Mouse (Mus musculus) CD4-positive, CD25-positive, alpha-beta regulatory T cell, adult 4 months (primary cell): ENCODE results near the gene Spem2. TPM values are rescaled to one million over a fixed set of nuclear protein-coding genes. Genes with fewer than 3 reads are reported as not detected.

Experiments used
- ATAC-seq: one replicate; pipeline ENCODE4 v1.8.0; 2017
- polyA plus RNA-seq, 2 experiments: library from polyadenylated mRNA; unstranded; fragments of 100-300 nt; shearing (Covaris generic); gene quantifications; one replicate each; pipeline ENCODE4 v1.2.1; 2017

Gene Spem2
- polyA plus RNA-seq, 2 experiments from 2014 or later: not detected

GRCm38 (mm10) chr11:69797924-69798323 is 20.3 kb downstream of the Spem2 start:
- no peak for ATAC-seq

GRCm38 (mm10) chr11:69795983-69796435 is 22.3 kb downstream of the Spem2 start:
- ATAC-seq: no peak

- peak; percentile 100 for ATAC-seq
These were observed 22.9 kb downstream of the Spem2 start, which contains the start of gene Chrnb1 for GRCm38 (mm10) chr11:69795168-69795982. Gene Chrnb1 (minus strand): TSS chr11:69795943.

DNA sequence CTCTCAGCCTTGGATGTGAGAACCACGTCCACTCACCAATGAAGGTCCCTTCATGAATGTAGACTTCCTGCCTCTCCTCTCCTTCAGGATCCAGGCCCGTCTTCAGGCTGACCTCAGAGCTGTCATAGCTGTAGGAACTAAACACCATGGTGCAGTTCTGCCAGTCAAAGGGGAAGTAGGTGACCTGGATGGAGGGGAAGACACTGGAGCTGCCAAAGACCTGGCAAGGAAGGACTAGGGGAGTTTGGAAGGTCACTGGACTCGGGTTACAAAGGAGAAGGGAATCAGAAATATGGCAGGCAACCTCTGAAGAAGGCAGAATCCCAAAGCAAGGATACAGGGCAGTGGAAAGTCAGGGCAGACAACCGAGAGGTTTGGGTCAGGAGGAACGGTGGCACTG is 24.8 kb downstream of the Spem2 start:
- ATAC-seq: no peak

DNA sequence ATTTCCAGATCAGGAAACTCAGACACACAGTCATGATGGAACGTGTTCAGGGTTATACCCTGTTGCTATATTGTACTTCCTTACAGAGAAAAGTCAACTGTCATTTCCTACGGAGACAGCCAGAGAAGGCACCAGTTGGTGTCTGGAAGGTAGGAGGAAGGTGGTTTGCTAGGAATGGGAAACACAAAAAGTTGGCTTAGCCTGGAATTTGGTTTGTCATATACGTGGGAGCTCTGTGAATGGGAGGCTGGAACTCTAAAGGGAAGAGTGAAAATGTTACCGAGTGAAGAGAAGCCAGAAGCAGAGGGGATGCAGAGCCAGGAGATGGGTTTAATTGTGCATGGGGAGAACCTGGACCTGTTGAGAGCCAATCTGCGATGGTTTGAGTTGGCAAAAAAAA is 26.8 kb downstream of the Spem2 start:
- no peak for ATAC-seq

- no peak for ATAC-seq
These were observed 28.8 kb downstream of the Spem2 start for GRCm38 (mm10) chr11:69789431-69789830.

- no peak for ATAC-seq
These were observed 31.0 kb downstream of the Spem2 start for GRCm38 (mm10) chr11:69787306-69787705.

- no peak for ATAC-seq
These were observed 33.4 kb downstream of the Spem2 start for GRCm38 (mm10) chr11:69784793-69785272.

DNA sequence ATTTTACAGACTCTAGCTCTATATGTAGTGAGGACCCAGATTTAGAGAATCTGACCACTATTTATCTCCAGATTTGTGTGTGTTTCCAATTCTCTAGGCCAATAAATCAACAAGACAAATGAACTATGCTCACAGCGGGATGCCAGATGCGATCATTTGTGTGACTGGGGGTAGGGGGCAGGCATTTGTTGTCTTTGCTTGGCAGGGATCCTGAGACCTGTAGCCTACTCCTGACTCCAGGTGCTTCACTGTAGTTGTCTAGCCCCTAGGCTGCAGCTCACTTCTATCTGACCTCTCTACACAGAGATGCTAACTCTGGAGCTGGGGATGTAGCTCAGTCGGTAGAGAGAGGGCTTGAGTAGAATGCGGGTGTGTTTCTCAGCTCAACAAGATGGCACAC is 36.4 kb downstream of the Spem2 start:
- no peak for ATAC-seq

GRCm38 (mm10) chr11:69778985-69779384 is 39.3 kb downstream of the Spem2 start:
- ATAC-seq: no peak

DNA sequence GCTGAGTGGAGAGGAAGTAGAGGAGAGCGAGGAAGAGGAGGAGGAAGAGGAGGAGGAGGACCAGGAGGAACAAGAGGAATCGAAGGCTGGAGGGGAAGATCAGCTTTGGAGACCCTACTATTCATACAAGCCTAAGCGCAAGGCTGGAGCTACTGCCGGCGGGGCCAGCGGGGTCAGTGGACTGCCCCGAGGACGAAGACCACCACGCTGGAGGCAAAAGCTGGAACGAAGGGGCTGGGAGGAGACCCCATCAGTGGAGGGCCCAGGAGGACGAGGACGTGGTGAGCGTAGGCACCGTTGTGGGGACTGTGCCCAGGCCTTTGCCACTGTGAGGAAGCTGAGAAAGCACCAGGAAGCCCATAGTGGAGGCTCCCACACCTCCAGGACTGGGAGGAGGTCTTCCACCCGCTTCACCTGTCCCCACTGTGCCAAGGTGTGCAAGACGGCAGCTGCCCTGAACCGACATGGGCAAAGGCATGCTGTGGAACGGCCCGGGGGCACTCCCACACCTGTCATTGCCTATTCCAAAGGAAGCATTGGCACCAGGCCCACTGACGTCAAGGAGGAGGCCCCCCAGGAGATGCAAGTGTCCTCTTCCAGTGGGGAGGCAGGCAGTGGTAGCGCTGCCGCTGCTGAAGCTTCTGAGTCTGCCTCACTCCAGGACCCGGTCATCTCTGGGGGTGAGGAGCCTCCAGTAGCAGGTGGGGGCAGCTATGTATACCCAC is 39.8 kb downstream of the Spem2 start:
- ATAC-seq: no peak

GRCm38 (mm10) chr11:69777504-69778257 is 40.6 kb downstream of the Spem2 start:
- ATAC-seq: no peak

DNA sequence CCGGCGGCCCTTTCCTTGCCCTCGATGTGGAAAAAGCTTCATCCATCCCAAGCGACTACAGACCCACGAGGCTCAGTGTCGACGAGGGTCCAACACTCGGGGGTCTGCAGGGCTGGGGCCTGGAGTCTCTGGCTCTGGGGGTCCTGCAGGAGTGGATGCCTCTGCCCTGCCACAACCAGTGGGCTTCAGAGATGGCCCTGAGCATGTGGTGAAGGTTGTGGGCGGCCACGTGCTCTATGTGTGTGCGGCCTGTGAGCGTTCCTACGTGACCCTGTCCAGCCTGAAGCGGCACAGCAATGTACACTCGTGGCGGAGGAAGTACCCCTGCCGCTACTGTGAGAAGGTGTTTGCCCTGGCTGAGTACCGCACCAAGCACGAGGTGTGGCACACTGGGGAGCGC is 41.8 kb downstream of the Spem2 start:
- ATAC-seq: no peak

- ATAC-seq: no peak
These were observed 42.5 kb downstream of the Spem2 start for GRCm38 (mm10) chr11:69775716-69776115.

DNA sequence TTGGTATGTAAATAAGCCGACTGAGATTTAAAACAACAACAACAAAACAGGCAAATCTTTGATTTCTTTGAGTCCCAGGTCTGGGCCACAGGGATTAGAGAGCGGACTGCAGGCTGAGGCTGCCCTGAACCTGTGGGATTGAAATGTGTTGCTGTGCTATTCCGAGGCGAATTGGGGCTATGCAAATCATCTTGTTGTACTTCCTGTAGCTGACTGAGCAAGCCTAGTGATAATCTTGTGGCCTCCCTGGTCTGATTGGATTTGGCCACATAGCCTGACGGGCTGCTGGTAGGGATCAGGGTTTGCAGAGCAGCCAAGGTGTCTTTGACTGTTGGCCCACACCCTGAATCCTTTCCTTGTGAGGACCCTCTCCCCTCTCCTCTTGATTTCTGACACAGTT is 43.3 kb downstream of the Spem2 start:
- ATAC-seq: no peak

DNA sequence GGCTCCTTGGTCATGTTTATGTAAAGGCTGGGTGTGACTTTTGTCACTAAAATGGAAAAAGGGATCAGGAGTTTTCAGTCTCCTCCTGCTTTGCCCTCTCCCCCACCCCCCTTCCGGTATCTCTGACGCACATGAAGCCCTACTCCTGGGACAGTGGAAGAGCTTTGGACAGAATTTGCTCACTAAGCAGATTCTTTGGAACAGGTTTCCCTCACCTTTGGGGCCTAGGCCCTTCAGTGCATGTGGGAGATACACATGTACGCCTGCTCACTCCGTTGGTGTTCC is 50.7 kb downstream of the Spem2 start:
- ATAC-seq: no peak

- no peak for ATAC-seq
These were observed 51.2 kb downstream of the Spem2 start for GRCm38 (mm10) chr11:69766872-69767624.

Other genes starting within 250 kb of the Spem2 start
- gene Wrap53, start 238.2 kb downstream of the Spem2 start, polyA plus RNA-seq: 10 to 100 TPM; 23.0 to 31.9 TPM
- gene Trp53, start 238.1 kb downstream of the Spem2 start, polyA plus RNA-seq: 100 to 1,000 TPM; 307 to 416 TPM
- gene Atp1b2, start 212.5 kb downstream of the Spem2 start, polyA plus RNA-seq: not detected
- gene Shbg, start 200.6 kb downstream of the Spem2 start, polyA plus RNA-seq: not detected
- gene Sat2, start 196.4 kb downstream of the Spem2 start, polyA plus RNA-seq: not detected
- 10 to 100 TPM; 11.0 to 11.2 TPM for gene Fxr2, start 185.5 kb downstream of the Spem2 start, polyA plus RNA-seq
- under 1 TPM in 1 of 2 experiments, not detected in 1; 0.81 TPM for gene Sox15, start 163.2 kb downstream of the Spem2 start, polyA plus RNA-seq
- gene Mpdu1, start 155.8 kb downstream of the Spem2 start, polyA plus RNA-seq: 10 to 100 TPM; 34.8 to 85.1 TPM
- 1 to 10 TPM; 3.0 to 5.8 TPM for gene Cd68, start 152.3 kb downstream of the Spem2 start, polyA plus RNA-seq
- 100 to 1,000 TPM; 166 to 236 TPM for gene Eif4a1, start 146.0 kb downstream of the Spem2 start, polyA plus RNA-seq
- 10 to 100 TPM; 31.6 to 47.4 TPM for gene Senp3, start 136.4 kb downstream of the Spem2 start, polyA plus RNA-seq
- gene Tnfsf13, start 132.7 kb downstream of the Spem2 start, polyA plus RNA-seq: not detected
- gene Tnfsf12, start 122.6 kb downstream of the Spem2 start, polyA plus RNA-seq: under 1 TPM in 1 of 2 experiments, not detected in 1; 0.23 TPM
- not detected for gene Tnfsfm13, start 122.4 kb downstream of the Spem2 start, polyA plus RNA-seq
- gene Polr2a, start 59.8 kb downstream of the Spem2 start, polyA plus RNA-seq: 10 to 100 TPM; 25.6 to 36.0 TPM
- not detected for gene Slc35g3, start 56.5 kb downstream of the Spem2 start, polyA plus RNA-seq
- 10 to 100 TPM; 11.2 to 11.8 TPM for gene Zbtb4, start 52.6 kb downstream of the Spem2 start, polyA plus RNA-seq
- 1 to 10 TPM; 2.9 to 4.5 TPM for gene Chrnb1, start 22.5 kb downstream of the Spem2 start, polyA plus RNA-seq
- gene Fgf11, start 16.6 kb downstream of the Spem2 start, polyA plus RNA-seq: not detected
- gene Tmem102, start 12.8 kb downstream of the Spem2 start, polyA plus RNA-seq: not detected
- not detected for gene Gm39566, start 3.2 kb downstream of the Spem2 start, polyA plus RNA-seq
- gene Spem1, start 3.7 kb upstream of the Spem2 start, polyA plus RNA-seq: under 1 TPM in 1 of 2 experiments, not detected in 1; 0.42 TPM
- gene Nlgn2, start 19.3 kb upstream of the Spem2 start, polyA plus RNA-seq: 1 to 10 TPM; 1.1 to 1.2 TPM
- 100 to 1,000 TPM in 1 of 2 experiments, 10 to 100 TPM in 1; 93.2 to 114 TPM for gene Tmem256, start 20.0 kb upstream of the Spem2 start, polyA plus RNA-seq
- gene Plscr3, start 27.9 kb upstream of the Spem2 start, polyA plus RNA-seq: 10 to 100 TPM; 22.4 to 33.5 TPM
- not detected for gene Tnk1, start 40.3 kb upstream of the Spem2 start, polyA plus RNA-seq
- gene Tmem95, start 59.6 kb upstream of the Spem2 start, polyA plus RNA-seq: not detected
- gene Kctd11, start 62.9 kb upstream of the Spem2 start, polyA plus RNA-seq: 1 to 10 TPM in 1 of 2 experiments, not detected in 1; 1.1 TPM
- gene Acap1, start 77.1 kb upstream of the Spem2 start, polyA plus RNA-seq: 100 to 1,000 TPM; 256 to 383 TPM
- gene 2810408A11Rik, start 82.5 kb upstream of the Spem2 start, polyA plus RNA-seq: 1 to 10 TPM; 1.6 to 2.0 TPM
- 1 to 10 TPM; 8.3 to 9.1 TPM for gene Neurl4, start 82.6 kb upstream of the Spem2 start, polyA plus RNA-seq
- 100 to 1,000 TPM; 120 to 134 TPM for gene Gps2, start 95.4 kb upstream of the Spem2 start, polyA plus RNA-seq
- 1,000 to 10,000 TPM; 1,067 to 1,377 TPM for gene Eif5a, start 103.5 kb upstream of the Spem2 start, polyA plus RNA-seq
- gene Ybx2, start 117.3 kb upstream of the Spem2 start, polyA plus RNA-seq: not detected
- gene Slc2a4, start 129.7 kb upstream of the Spem2 start, polyA plus RNA-seq: not detected
- gene Cldn7, start 146.3 kb upstream of the Spem2 start, polyA plus RNA-seq: not detected
- gene Ctdnep1, start 162.7 kb upstream of the Spem2 start, polyA plus RNA-seq: 10 to 100 TPM; 21.1 to 25.4 TPM
- 10 to 100 TPM; 69.7 to 79.3 TPM for gene Elp5, start 164.1 kb upstream of the Spem2 start, polyA plus RNA-seq
- gene Gabarap, start 172.7 kb upstream of the Spem2 start, polyA plus RNA-seq: 100 to 1,000 TPM; 282 to 355 TPM
- 10 to 100 TPM; 41.3 to 43.5 TPM for gene Phf23, start 177.3 kb upstream of the Spem2 start, polyA plus RNA-seq
- gene Dvl2, start 182.1 kb upstream of the Spem2 start, polyA plus RNA-seq: 1 to 10 TPM; 4.0 to 4.6 TPM
- gene Acadvl, start 196.9 kb upstream of the Spem2 start, polyA plus RNA-seq: 100 to 1,000 TPM; 124 to 181 TPM
- 10 to 100 TPM in 1 of 2 experiments, 1 to 10 TPM in 1; 9.4 to 17.1 TPM for gene Dlg4, start 198.5 kb upstream of the Spem2 start, polyA plus RNA-seq
- not detected for gene Asgr1, start 235.6 kb upstream of the Spem2 start, polyA plus RNA-seq